Mouse (Mus musculus) frontal cortex, adult 2 months (tissue): Measurements from ENCODE around the gene Kif23. TPM values are rescaled to one million over a fixed set of nuclear protein-coding genes. Genes with fewer than 3 reads are reported as not detected.
A peak's percentile ranks its signal among the peaks of the same experiment; 100 is the strongest.

Experiments
- DNase-seq, 2 experiments: peaks; one replicate each; pipeline ENCODE4 v3.0.0; 2022; ENCODE audit warnings: low spot score in 1 of 2; ENCODE audit errors: extremely low spot score in 1 of 2
- polyA plus RNA-seq: library from polyadenylated mRNA; depleted of rRNA; stranded (reverse); fragments of >200 nt; gene quantifications from 2 replicates; pipeline ENCODE4 v1.2.3, GENCODE M21; 2012

Kif23 gene
- polyA plus RNA-seq, 1 experiment: 2.5 TPM

- peak; percentile 28 to 82 for DNase-seq
Observed at GRCm38 (mm10) chr9:61947402-61948346, 1.1 kb upstream of the Kif23 start.

GRCm38 (mm10) chr9:61945973-61946611, 482 bp downstream of the Kif23 start:
- DNase-seq: peak in 1 of 2 experiments; percentile 29

- DNase-seq: no peak
Observed at GRCm38 (mm10) chr9:61941054-61941453, 5.5 kb downstream of the Kif23 start.

GRCm38 (mm10) chr9:61933333-61933732, 13.2 kb downstream of the Kif23 start:
- DNase-seq: no peak

GRCm38 (mm10) chr9:61932009-61932408, 14.6 kb downstream of the Kif23 start:
- no peak for DNase-seq

- no peak for DNase-seq
Observed at GRCm38 (mm10) chr9:61925086-61925660, 21.4 kb downstream of the Kif23 start.

GRCm38 (mm10) chr9:61920331-61920730, 26.2 kb downstream of the Kif23 start:
- DNase-seq: no peak

GRCm38 (mm10) chr9:61919464-61919863, 27.1 kb downstream of the Kif23 start:
- DNase-seq: no peak

GRCm38 (mm10) chr9:61917436-61917835, 29.1 kb downstream of the Kif23 start:
- no peak for DNase-seq

- no peak for DNase-seq
Observed at GRCm38 (mm10) chr9:61916986-61917385, 29.6 kb downstream of the Kif23 start.

- no peak for DNase-seq
Observed at GRCm38 (mm10) chr9:61915393-61916005, 31.1 kb downstream of the Kif23 start.

GRCm38 (mm10) chr9:61914917-61915300, 31.7 kb downstream of the Kif23 start:
- no peak for DNase-seq

GRCm38 (mm10) chr9:61914203-61914916, 32.2 kb downstream of the Kif23 start, which contains the start of gene Rplp1:
TSS of gene Rplp1 (minus strand) at chr9:61914542.
- DNase-seq: peak; percentile 94 to 98

- DNase-seq: no peak
Observed at GRCm38 (mm10) chr9:61911300-61912128, 35.1 kb downstream of the Kif23 start.

- no peak for DNase-seq
Observed at GRCm38 (mm10) chr9:61910526-61911256, 35.9 kb downstream of the Kif23 start.

GRCm38 (mm10) chr9:61909633-61910032, 36.9 kb downstream of the Kif23 start:
- no peak for DNase-seq

GRCm38 (mm10) chr9:61908832-61909407, 37.7 kb downstream of the Kif23 start:
- DNase-seq: no peak

GRCm38 (mm10) chr9:61908341-61908740, 38.2 kb downstream of the Kif23 start:
- DNase-seq: no peak
